Mouse (Mus musculus): ENCODE measurements at regions not wholly inside any gene's neighbourhood (a gene's known extent, or its start where the extent isn't known, plus 50 kb on each side); places are given as distances from the start of the nearest gene placed in this dataset.

DNA sequence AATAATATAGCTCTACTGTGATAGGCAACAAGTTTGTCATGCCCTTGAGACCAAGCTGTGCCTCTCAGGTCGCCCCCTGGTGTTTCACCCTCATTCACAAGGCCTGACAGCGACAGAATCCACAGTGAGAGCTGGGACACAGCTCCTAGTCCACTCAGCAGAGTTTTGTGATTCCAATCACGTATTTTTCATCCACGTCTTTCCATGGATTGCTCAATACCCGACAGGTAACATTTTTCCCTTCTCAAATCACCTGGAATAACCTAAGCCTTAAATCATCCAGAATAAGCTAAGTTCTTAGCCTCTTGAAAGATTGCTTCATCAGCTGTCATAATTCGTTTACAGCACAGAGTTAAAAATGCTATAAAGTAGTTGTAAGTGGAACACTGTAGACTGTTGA lies 211.3 kb downstream of the Ccdc91 start:
- no peaks in the 10 kb centered on the region for H3K4me1 ChIP-seq
- H3K9me3 ChIP-seq, result no peaks in the 10 kb centered on the region
- no peaks in the 10 kb centered on the region for H3K36me3 ChIP-seq (replicated peaks; ENCODE audit: low read length)
- H3K4me3 ChIP-seq (replicated peaks), result no peak overlapping the region
- H3K27me3 ChIP-seq (replicated peaks), result peaks cover 18% of the 10 kb centered on the region
- no peak for TF ChIP-seq FLI1 (IDR thresholded peaks at IDR 0.05; ENCODE audit: low read length)
- no peak for TF ChIP-seq GATA1 (IDR thresholded peaks at IDR 0.05; ENCODE audit: borderline replicate concordance, low read length)

DNA sequence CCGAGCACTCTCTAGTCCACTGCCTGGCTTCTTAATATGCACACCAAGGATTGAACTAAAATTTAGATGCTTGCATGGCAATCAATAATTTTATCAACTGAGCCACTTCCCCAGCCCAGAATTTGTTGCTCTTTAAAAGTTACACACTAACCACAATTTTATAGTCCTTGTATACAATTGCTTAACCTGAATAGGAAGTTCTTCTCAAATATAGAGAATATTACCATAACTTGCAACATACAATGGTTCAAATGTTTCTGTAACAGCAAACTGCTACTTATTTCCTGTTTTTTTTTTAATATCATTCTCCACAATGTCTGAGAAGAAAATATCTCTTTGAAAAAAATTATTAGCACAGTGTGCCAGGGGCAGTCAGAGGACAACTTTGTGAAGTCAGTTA lies 222.6 kb downstream of the Ccdc91 start:
- Histone ChIP-seq H3K27me3 (replicated peaks) (peaks cover 27% of the 10 kb centered on the region), H3K36me3 (replicated peaks; ENCODE audit: low read length) (no peaks in the 10 kb centered on the region), H3K4me1 (no peaks in the 10 kb centered on the region), H3K9me3 (no peaks in the 10 kb centered on the region), H3K4me3 (replicated peaks) (no peak overlapping the region)
- TF ChIP-seq FLI1 (IDR thresholded peaks at IDR 0.05; ENCODE audit: low read length), result no peak

DNA sequence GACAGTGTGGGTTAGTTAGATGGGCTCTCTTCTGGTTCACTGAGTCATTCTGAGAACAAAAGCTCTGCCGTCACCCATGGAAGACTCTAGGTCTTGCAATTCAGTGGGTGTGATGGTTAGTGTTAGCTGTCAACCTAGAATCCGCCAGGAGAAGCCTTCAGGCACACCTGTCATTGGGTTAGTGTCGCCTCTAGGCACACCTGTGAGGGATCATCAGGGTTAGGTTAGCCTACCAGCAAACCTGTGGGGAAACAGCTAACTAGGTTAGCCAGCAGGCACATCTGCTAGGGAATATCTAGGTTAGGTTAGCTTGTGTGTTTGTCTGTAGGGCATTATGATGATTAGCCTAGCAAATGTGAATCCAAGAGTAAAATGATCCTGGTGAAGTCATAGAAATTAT lies 223.8 kb downstream of the Ccdc91 start:
- no peaks in the 10 kb centered on the region for H3K36me3 ChIP-seq (replicated peaks; ENCODE audit: low read length)
- no peak overlapping the region for H3K4me3 ChIP-seq (replicated peaks)
- peaks cover 34% of the 10 kb centered on the region for H3K27me3 ChIP-seq (replicated peaks)
- H3K9me3 ChIP-seq, result no peaks in the 10 kb centered on the region
- no peak for TF ChIP-seq FLI1 (IDR thresholded peaks at IDR 0.05; ENCODE audit: low read length)
- TF ChIP-seq GATA1 (IDR thresholded peaks at IDR 0.05; ENCODE audit: borderline replicate concordance, low read length), result no peak
- no peaks in the 10 kb centered on the region; the same call in 1 of the 2 replicates for H3K4me1 ChIP-seq

DNA sequence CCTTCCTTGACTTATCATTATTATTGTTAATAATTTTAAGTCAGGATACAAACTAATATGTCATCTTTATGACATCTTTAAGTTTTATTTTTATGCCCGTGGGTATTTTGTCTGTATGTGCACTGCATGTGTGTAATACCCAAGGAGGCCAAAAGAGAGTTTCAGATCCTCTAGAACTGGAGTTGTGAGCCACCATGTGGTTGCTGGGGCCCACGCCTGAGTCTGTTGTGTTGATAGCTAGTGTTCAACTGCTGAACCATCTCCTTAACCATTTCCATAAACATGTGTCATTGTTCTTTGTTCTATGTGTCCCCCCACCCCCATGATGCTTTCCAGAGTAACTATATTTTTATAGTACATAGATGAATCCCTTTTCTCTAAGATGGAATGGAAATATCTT lies 225.0 kb downstream of the Ccdc91 start:
- Histone ChIP-seq H3K27me3 (replicated peaks) (peaks cover 38% of the 10 kb centered on the region), H3K9me3 (no peaks in the 10 kb centered on the region), H3K36me3 (replicated peaks; ENCODE audit: low read length) (no peaks in the 10 kb centered on the region), H3K4me3 (replicated peaks) (no peak overlapping the region), H3K4me1 (no peaks in the 10 kb centered on the region; the same call in 1 of the 2 replicates)
- TF ChIP-seq GATA1 (IDR thresholded peaks at IDR 0.05; ENCODE audit: borderline replicate concordance, low read length) (no peak), FLI1 (IDR thresholded peaks at IDR 0.05; ENCODE audit: low read length) (no peak)

DNA sequence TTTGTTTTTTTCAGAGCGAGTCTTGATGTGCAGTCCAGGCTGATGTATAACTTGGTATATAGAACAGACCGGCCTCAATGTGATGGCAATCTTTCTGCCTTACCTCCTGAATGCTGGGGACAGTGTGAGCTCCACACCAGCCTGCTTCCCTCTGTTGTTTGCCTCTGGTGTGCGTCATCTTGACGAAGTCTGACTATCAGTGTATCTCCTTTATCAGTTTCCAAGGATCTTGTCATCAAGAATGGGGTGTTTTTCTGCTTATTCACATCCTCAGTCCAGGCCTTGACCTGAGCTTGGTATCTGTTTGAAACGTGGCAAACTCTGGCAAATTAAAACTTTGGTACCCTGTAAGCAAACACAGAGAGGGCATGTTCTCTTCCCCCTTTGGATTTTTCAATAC lies 226.3 kb downstream of the Ccdc91 start:
- H3K27me3 ChIP-seq (replicated peaks), result peaks cover 45% of the 10 kb centered on the region
- TF ChIP-seq GATA1 (IDR thresholded peaks at IDR 0.05; ENCODE audit: borderline replicate concordance, low read length), result no peak
- TF ChIP-seq FLI1 (IDR thresholded peaks at IDR 0.05; ENCODE audit: low read length), result no peak
- no peaks in the 10 kb centered on the region for H3K9me3 ChIP-seq
- H3K4me1 ChIP-seq, result no peaks in the 10 kb centered on the region; the same call in 1 of the 2 replicates
- H3K4me3 ChIP-seq (replicated peaks), result no peak overlapping the region
- H3K36me3 ChIP-seq (replicated peaks; ENCODE audit: low read length), result no peaks in the 10 kb centered on the region

DNA sequence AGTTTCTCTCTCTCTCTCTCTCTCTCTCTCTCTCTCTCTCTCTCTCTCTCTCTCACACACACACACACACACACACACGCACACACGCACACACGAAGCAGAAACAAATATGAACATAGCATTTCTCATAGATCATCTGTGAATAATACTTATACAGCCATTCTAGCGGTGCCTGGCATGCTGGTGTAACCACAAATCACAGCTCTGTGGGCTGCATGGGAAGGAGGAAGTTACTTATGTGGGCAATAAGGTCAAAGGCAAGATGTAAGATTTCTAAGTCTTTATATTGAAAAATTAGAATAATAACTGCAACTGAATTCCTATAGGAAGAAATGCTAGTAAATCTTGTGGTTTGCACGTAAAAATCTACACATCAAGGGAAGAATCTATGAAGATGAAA lies 228.7 kb downstream of the Ccdc91 start:
- Histone ChIP-seq H3K36me3 (replicated peaks; ENCODE audit: low read length) (no peaks in the 10 kb centered on the region), H3K9me3 (no peaks in the 10 kb centered on the region), H3K4me1 (no peaks in the 10 kb centered on the region; the same call in 1 of the 2 replicates), H3K4me3 (replicated peaks) (no peak overlapping the region), H3K27me3 (replicated peaks) (peaks cover 41% of the 10 kb centered on the region)
- TF ChIP-seq GATA1 (IDR thresholded peaks at IDR 0.05; ENCODE audit: borderline replicate concordance, low read length), result no peak
- TF ChIP-seq FLI1 (IDR thresholded peaks at IDR 0.05; ENCODE audit: low read length), result no peak

DNA sequence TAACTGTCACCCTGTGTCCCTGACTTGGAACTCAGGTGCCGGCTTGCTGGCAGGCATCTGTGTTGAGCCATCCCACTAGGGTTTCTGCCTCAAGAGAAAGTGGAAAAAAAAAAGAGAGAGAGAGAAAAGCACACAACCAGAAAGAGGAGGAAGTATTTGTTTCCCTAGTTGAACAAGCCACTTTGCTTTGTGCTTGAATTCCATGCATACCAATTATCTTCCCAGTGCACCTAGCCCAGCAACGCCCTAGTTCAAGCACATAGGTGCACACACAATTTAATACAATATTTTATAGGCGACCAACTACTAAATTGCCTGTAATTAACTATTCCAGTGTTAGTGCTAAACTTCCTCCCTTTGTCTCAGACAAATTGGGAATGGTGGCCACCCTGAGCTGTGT lies 230.3 kb downstream of the Ccdc91 start:
- Histone ChIP-seq H3K27me3 (replicated peaks) (peaks cover 47% of the 10 kb centered on the region), H3K9me3 (no peaks in the 10 kb centered on the region), H3K4me3 (replicated peaks) (no peak overlapping the region), H3K36me3 (replicated peaks; ENCODE audit: low read length) (no peaks in the 10 kb centered on the region), H3K4me1 (no peaks in the 10 kb centered on the region; the same call in 1 of the 2 replicates)
- TF ChIP-seq FLI1 (IDR thresholded peaks at IDR 0.05; ENCODE audit: low read length) (no peak), GATA1 (IDR thresholded peaks at IDR 0.05; ENCODE audit: borderline replicate concordance, low read length) (no peak)

DNA sequence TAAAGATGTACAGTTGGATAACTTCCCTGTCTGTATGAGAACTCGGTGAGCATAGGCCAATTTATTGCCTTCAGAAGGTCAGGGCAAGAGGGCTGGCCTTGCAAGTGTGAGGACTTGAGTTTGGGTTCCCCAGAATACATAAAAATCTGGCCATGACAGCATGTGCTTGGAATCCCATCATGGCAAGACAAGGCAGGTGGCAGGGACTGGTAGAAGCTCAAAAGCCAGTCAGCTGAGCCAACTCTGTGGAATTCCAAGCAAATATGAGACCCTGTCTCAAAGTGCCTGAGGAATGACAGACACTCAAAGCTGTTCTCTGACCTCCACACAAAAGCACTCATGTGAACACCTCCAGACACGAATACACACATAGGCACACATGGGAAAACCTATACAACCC lies 231.1 kb downstream of the Ccdc91 start:
- Histone ChIP-seq H3K4me1 (no peaks in the 10 kb centered on the region; the same call in 1 of the 2 replicates), H3K4me3 (replicated peaks) (no peak overlapping the region), H3K27me3 (replicated peaks) (peaks cover 47% of the 10 kb centered on the region), H3K36me3 (replicated peaks; ENCODE audit: low read length) (no peaks in the 10 kb centered on the region), H3K9me3 (no peaks in the 10 kb centered on the region)
- TF ChIP-seq GATA1 (IDR thresholded peaks at IDR 0.05; ENCODE audit: borderline replicate concordance, low read length), result no peak
- TF ChIP-seq FLI1 (IDR thresholded peaks at IDR 0.05; ENCODE audit: low read length), result no peak

DNA sequence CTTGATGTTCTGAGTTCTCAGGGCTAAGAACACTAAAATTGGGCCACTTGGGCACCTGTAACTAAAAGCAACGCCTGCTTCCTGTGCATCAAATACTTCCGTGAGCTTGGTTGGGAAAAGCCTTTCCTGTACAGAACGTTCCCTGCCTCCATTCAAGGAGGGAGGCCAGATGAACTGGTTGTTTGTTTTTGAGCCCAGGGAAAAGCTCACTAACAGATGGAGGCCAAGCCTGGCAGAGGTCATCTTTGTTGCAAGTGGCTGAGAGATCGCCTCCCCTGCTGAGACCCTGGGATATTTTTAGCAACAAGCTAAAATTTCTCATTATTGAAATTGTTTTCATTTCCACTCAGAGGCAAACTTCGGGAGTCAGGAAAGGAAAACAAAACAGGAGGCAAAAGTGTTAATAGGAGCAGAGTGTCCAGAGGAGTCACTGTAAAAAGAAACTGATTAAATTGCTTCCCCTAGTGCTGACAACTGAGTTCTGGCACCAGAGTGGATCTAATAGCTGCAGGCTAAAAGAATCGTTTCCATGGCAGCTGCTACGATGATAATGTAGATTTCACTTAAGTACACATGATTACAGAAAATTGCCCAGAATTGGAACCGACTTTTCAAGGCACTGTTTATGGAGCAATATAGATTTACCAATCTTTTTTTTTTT lies 242.6 kb downstream of the Ccdc91 start:
- Histone ChIP-seq H3K4me3 (replicated peaks) (no peak overlapping the region), H3K4me1 (no peaks in the 10 kb centered on the region), H3K27me3 (replicated peaks) (peaks cover 32% of the 10 kb centered on the region), H3K36me3 (replicated peaks; ENCODE audit: low read length) (no peaks in the 10 kb centered on the region), H3K9me3 (no peaks in the 10 kb centered on the region)
- TF ChIP-seq GATA1 (IDR thresholded peaks at IDR 0.05; ENCODE audit: borderline replicate concordance, low read length) (no peak), FLI1 (IDR thresholded peaks at IDR 0.05; ENCODE audit: low read length) (no peak)

DNA sequence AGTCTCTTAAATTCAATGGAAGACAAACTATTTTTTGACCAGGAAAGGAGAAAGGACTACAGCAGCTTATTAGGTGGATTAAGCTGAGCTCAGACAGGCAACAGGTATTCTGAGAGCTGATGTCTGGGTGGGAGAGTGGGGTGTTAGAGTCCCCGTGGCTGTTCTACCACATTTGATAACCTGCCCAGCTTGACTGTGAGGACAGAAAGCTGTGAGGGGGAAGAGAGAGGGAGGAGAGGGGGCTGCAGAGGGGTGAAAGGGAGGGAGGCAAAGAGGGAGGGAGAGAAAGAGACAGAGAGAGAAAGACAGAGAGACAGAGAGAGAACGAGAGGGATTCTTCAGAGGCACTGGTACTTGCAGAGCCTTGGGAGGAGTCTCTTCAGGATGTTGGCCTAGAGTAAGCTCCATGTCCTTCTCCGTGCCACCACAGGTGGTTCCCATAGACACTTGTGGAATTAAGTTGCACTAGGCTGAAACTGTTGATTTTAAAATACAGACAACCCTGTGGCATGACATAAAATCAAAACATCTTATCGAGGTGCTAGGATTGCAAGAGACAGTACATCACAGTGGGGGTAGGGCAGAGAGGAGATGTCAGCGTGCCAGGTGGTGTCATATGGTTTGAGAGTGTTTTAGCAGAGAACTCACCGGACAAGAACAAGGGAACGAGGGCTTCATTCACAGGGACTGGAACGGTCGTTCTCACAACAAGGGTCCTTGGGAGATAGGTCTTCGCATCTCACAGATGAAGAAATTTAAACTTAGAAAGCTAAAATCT lies 243.3 kb downstream of the Ccdc91 start:
- peaks cover 34% of the 10 kb centered on the region for H3K27me3 ChIP-seq (replicated peaks)
- H3K36me3 ChIP-seq (replicated peaks; ENCODE audit: low read length), result no peaks in the 10 kb centered on the region
- H3K4me1 ChIP-seq, result no peaks in the 10 kb centered on the region
- H3K4me3 ChIP-seq (replicated peaks), result no peak overlapping the region
- H3K9me3 ChIP-seq, result no peaks in the 10 kb centered on the region
- TF ChIP-seq GATA1 (IDR thresholded peaks at IDR 0.05; ENCODE audit: borderline replicate concordance, low read length) (no peak), FLI1 (IDR thresholded peaks at IDR 0.05; ENCODE audit: low read length) (no peak)

Measured in megakaryocyte, embryonic 14.5 days (primary cell).